Mouse (Mus musculus) kidney, postnatal 14 days (tissue): ENCODE measurements around the gene Gm17359.
A peak's percentile ranks its signal among the peaks of the same experiment; 100 is the strongest.
"Not testable (repeated sequence)": the region's sequence is repeated elsewhere in the genome, so short reads cannot be mapped to it uniquely, and the experiment has no call there.

ENCODE experiments used
- DNase-seq: peaks from one replicate; pipeline ENCODE4 v3.0.0; 2022; ENCODE audit warnings: mixed read lengths

Gene Gm17359

GRCm38 (mm10) chr3:79416944-79417680 lies 80.7 kb downstream of the Gm17359 start:
- no peak for DNase-seq

DNA sequence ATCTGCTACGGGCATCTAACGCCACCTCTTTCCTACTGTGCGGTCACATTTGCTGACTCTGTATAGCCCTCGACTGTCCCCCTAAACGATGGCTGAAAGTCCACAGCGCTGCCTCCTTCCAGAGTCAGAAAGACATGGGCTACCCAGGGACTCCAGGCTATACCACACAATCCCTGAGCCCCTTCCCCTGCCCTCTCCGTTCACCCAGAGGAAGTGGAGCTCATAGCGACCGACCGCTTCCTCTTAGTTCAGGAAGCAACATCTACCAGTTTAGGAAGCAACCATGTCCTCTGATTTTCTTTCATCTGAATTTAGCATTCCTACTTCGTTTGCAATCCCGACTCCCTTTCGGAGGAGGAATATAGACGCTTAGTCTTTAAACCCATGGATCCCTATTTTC lies 82.5 kb downstream of the Gm17359 start:
- DNase-seq, result no peak

DNA sequence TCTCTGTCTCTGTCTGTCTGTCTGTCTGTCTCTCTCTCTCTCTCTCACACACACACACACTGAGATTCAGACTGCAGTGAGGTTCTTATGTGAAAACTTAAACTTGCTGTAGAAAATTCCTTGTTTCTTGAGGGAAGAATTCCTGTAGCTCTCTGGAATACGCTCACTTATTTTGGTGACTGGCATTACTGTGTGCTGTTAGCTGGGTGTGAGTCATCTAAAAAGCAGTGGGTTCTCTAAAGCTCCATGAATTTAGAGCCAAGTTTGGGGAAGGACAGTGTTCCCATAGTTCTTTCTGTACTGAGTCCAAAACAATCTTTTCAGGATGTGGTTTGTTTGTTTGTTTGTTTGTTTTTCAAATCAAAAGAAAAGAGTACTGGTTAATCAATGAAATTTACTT lies 89.0 kb downstream of the Gm17359 start:
- no peak for DNase-seq

GRCm38 (mm10) chr3:79433593-79433992 lies 97.1 kb downstream of the Gm17359 start:
- DNase-seq, result peak; percentile 26

DNA sequence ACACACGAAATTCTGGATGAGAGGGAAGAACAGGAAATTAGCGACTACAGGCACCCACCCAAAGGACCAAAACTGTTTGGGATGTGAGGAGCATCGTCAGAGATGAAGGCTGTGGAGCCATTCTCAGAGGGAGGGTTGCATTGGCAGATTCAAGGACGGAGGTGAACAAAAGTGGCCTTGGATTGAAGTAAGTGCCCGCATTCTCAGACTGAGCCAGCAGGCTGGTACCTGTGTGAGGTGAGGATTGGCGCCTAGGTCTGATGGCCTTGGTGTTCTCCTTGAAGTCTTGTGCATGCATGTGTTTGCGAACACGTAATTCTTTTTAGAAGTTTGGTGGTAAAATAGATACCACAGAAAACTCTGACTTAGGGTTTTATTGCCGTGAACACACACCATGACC lies 98.0 kb downstream of the Gm17359 start:
- no peak for DNase-seq

- DNase-seq, result no peak
Measured at GRCm38 (mm10) chr3:79434985-79435384, 98.5 kb downstream of the Gm17359 start.

DNA sequence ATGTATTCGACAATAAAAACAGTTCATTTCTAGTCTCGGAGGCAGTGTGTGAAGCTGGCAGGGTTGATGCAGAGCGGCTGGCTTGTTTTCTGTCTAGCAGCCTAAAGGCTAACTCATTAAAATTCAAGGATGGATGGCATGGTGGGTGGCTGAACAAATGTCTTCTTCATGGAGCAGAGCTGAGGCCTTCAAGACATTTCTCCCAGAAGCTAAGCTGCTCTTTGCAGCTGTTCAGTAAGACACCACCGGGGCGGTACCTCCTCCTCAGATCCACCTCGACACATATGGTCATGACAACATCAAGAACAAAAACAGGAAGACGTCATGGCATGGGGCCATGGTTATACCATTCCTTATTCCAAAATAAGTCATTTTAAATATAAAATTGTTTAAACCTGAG lies 99.7 kb downstream of the Gm17359 start:
- no peak for DNase-seq

- DNase-seq, result no peak
Measured at GRCm38 (mm10) chr3:79438276-79438675, 101.8 kb downstream of the Gm17359 start.

DNA sequence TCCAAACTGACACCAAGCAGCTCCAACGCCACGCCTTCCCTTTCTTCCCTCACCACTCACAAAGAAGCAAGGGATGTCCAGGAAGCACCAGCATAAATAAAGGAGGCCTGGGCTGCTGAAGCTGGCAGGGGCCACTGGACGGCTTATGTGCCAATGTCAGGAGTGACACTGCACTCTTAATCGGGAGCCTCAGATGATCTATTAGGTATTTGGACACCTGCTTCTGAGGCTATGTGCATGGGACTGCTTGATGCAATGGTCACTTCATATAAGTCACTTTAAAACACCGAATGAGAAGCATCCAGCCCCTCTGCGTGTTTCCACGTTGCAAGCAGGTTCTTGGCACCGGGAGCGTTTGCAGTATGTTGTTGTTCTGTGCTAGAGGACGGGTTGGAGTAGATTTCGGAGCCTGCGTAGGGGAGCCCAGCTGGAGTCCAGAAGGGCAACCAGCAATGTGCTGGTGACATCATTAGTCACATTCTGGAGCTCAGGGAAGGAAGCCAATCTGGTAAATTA lies 104.6 kb downstream of the Gm17359 start:
- DNase-seq, result peak; percentile 40

GRCm38 (mm10) chr3:79443850-79444249 lies 107.4 kb downstream of the Gm17359 start:
- no peak for DNase-seq

- DNase-seq, result no peak
Measured at GRCm38 (mm10) chr3:79445041-79445440, 108.6 kb downstream of the Gm17359 start.

DNA sequence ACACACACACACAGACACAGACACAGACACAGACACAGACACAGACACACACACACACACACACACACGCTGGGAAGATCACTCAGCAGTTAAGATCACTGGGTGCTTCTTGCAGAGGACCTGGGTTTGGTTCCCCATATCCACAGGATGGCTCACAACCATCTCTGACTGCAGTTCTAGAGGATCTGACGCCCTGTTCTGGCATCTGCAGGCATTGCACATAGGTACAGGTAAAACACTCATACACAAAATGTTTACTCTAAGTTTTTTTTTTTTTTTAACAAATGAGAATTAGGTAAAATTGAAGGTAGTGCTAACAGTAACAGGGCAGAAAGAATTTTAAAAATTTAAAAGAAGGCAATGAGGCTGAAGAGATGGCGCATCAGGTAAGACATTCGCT lies 109.7 kb downstream of the Gm17359 start:
- DNase-seq, result no peak

DNA sequence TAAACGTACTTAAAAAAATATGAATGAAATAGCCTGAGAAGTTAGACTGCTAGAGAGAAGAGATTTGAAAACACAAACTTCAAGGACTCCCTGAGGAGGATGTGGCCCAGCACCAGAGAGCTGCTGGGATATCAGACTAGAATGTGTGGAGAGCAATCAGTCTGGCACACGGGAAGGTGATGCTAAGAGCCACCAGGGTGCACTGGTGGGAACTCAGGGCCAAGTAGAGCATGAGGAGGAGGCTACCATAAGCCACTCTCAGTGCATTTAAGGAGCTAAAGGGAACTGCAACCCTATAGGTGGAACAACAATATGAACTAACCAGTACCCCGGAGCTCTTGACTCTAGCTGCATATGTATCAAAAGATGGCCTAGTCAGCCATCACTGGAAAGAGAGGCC lies 110.2 kb downstream of the Gm17359 start:
- not testable (repeated sequence) for DNase-seq

DNA sequence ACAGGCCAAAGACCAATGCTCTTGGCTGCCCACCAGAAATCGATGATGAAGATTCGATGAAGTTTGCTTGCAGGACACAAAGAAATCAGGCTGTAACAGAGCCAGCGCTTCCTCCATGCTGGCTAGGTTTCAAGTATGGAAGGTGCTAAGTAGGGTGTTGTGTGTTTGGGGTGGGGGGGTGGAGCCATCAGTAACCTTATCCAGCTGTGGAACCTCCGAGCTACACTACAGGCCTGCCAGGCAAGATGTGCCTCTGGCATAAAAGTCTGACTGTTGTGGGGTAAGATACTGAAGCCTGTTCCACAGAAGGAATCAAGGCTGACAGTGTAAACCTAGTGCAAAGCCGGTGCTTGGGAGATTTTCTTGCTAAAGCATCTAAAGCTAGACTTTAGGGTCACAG lies 112.0 kb downstream of the Gm17359 start:
- no peak for DNase-seq

DNA sequence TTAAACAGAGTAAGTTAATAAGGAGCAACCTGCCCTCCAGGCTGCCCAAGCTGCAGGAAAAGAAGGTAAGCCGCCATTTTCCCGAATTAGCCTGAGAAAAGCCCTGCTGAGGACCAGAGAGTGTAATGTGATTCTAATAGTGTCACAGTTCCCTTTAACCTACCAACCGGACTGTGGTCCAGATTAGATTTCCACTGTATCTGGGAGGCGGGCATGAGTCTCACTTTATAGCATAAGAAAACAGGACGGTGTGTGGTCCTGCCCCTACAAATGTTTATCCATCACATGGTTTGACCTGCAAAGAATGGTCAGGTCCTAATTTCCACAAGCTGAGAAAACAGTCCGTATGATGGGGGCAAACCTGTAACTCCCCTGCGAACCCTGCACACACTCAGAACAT lies 112.9 kb downstream of the Gm17359 start:
- no peak for DNase-seq

GRCm38 (mm10) chr3:79452696-79453263 lies 116.3 kb downstream of the Gm17359 start:
- DNase-seq, result no peak

- DNase-seq, result no peak
Measured at GRCm38 (mm10) chr3:79455761-79456160, 119.3 kb downstream of the Gm17359 start.

GRCm38 (mm10) chr3:79458651-79459275 lies 122.3 kb downstream of the Gm17359 start:
- no peak for DNase-seq

- no peak for DNase-seq
Measured at GRCm38 (mm10) chr3:79469440-79469839, 133.0 kb downstream of the Gm17359 start.

- no peak for DNase-seq
Measured at GRCm38 (mm10) chr3:79472362-79472761, 135.9 kb downstream of the Gm17359 start.

DNA sequence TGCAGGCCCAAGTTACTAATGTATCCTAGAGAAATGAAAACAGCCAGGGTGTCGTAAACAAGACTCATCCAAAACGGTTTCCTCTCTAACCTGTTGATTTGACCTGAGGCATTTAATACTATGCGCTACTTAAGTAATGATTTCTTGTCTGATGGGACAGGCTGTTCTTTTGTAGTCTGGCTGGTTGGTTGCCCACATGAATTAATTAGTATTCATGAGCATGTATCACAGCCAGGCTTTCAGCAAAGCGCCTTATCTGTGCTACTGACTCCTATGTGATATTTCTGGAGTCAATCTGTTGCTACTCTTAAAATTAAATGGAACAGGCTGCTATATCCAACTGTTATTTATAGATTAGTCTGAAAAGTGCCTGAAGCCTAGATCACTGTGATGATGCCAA lies 138.4 kb downstream of the Gm17359 start:
- DNase-seq, result no peak

GRCm38 (mm10) chr3:79475980-79476379 lies 139.5 kb downstream of the Gm17359 start:
- no peak for DNase-seq

DNA sequence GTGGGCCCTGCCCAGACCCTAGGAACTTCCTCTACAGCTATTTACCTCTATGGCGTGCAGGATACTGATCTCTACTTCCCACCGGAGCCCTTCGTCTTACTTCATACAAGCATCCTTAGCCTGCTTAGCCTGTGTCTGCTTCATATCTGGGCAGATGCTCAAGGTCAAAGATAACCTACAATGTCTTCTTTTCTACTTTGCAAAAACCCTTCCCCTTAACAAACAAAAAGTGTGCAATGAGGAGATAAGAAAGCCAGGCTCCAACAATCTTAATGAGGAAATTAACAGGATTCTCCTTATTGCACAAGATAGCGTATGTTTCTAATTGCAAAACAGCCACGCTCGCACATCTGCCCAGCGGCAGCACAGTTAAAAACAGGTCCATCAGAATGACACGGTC lies 141.9 kb downstream of the Gm17359 start:
- DNase-seq, result no peak

- DNase-seq, result no peak
Measured at GRCm38 (mm10) chr3:79478880-79479279, 142.4 kb downstream of the Gm17359 start.
